Mouse (Mus musculus) inflammation-experienced regulatory T-cells, adult 6 months (primary cell): ENCODE measurements at regions not wholly inside any gene's neighbourhood (a gene's known extent, or its start where the extent isn't known, plus 50 kb on each side); places are given as distances from the start of the nearest gene placed in this dataset.

Experiments
- ATAC-seq: one replicate; pipeline ENCODE4 v1.8.0; 2017

- ATAC-seq: no peak
Observed at GRCm38 (mm10) chr1:137560389-137561268, 600.4 kb upstream of the Nr5a2 start.

- no peak for ATAC-seq
Observed at GRCm38 (mm10) chr1:137549659-137550058, 589.4 kb upstream of the Nr5a2 start.

- ATAC-seq: no peak
Observed at GRCm38 (mm10) chr1:137545666-137546065, 585.4 kb upstream of the Nr5a2 start.

GRCm38 (mm10) chr1:137543828-137544227 is 583.6 kb upstream of the Nr5a2 start:
- no peak for ATAC-seq

- ATAC-seq: no peak
Observed at GRCm38 (mm10) chr1:137541453-137541852, 581.2 kb upstream of the Nr5a2 start.

GRCm38 (mm10) chr1:137539424-137540116 is 579.3 kb upstream of the Nr5a2 start:
- no peak for ATAC-seq

- ATAC-seq: no peak
Observed at GRCm38 (mm10) chr1:137514750-137515149, 554.5 kb upstream of the Nr5a2 start.

- no peak for ATAC-seq
Observed at GRCm38 (mm10) chr1:137503704-137504422, 543.6 kb upstream of the Nr5a2 start.

GRCm38 (mm10) chr1:137488226-137488625 is 528.0 kb upstream of the Nr5a2 start:
- ATAC-seq: no peak

DNA sequence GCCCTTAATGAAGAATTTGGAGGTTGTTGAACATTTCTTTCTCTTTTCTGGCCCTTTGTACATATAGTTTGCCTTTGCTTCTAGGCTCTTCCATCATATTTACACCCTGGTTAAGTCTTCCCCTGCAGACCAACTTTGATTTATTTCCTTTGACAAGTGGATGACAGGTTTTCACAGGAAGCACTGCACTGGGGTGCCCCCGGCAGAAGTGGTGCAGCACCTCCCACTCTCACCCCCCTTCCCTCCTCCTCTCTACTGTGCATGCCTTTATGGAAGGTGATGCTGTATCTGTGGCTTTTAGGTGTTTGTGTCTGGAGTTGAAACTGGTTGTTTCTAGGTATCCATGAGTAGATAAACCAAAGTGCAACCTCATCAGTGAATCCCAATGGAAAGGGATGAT is 518.2 kb upstream of the Nr5a2 start:
- ATAC-seq: no peak

DNA sequence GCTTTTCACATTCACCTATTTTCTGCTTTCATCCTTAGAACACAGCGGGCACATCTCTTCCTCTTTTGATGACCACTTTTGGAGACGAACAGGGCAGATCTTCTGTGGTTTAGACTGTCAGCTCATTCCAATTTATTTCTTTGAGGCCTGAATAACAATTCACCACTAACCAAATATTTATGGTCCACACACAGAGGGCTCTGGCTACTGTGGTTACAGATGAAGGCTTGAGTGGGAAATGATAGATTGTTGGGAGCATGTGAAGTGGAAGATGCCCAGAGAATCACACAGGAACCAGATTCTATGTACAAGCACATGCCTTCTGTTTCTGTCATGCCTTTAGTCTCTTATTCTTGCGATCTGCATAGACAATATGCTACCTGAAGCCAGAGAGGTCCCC is 517.0 kb upstream of the Nr5a2 start:
- ATAC-seq: no peak

DNA sequence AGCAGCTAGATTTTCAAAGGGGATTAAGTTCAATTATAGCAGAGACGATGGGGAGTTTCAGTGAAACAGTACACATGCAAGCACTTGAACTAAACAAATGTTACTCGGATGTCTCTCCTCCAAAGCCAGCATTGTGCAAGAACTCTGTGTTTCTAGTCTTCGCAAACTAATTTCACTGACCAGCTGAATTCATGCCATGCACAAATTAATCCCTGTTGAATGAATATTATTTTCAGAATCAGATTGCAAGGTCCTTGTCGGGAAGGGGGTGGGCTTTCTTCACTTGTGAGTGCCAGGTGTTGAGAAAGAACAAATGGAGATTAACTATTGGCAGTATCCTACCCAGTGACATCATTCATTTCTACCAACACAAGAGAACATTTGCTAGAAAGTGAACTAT is 514.6 kb upstream of the Nr5a2 start:
- no peak for ATAC-seq

GRCm38 (mm10) chr1:137473800-137474685 is 513.8 kb upstream of the Nr5a2 start:
- no peak for ATAC-seq

GRCm38 (mm10) chr1:137464971-137465370 is 504.7 kb upstream of the Nr5a2 start:
- ATAC-seq: no peak

GRCm38 (mm10) chr1:137461189-137461588 is 500.9 kb upstream of the Nr5a2 start:
- no peak for ATAC-seq

- no peak for ATAC-seq
Observed at GRCm38 (mm10) chr1:137453446-137454208, 493.4 kb upstream of the Nr5a2 start.

- ATAC-seq: no peak
Observed at GRCm38 (mm10) chr1:137452749-137453148, 492.5 kb upstream of the Nr5a2 start.

GRCm38 (mm10) chr1:137446497-137446896 is 486.2 kb upstream of the Nr5a2 start:
- no peak for ATAC-seq

DNA sequence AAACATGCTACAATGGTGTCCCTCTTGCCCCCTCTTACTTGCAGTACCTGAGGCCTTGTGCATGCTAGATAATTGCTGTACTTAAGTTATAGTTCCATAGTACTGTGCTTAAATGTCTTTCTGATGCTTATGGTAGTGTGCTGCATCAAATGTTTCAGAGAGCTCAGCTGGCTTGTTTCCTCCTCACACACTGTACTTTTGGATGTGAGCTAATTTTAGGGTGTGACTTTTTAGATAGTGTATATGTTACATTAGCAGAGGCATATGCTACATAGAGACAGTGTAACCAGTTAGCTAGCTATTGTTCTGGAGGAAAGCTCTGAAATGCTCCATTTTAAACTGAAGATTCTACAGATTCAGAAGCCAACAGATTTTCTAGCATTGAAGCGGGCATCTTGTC is 467.9 kb upstream of the Nr5a2 start:
- no peak for ATAC-seq

DNA sequence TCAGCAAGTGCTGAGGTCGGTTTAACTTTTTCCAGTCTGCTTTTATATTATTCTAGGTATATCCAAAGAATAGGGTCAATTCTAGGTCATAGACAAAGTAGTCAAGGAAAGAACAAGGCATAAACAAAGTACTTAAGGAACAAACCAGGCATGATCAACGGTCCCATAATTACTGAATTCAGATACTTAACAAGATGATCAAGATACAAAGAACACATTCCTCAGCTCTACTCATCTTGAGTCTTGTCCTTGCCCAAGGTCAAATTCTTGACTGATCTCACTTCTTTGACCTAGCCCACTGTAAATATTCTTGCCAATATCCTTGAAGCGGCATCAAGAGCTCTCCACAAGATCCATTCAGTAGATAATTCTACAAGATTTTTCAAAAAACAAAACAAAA is 458.1 kb upstream of the Nr5a2 start:
- ATAC-seq: no peak

DNA sequence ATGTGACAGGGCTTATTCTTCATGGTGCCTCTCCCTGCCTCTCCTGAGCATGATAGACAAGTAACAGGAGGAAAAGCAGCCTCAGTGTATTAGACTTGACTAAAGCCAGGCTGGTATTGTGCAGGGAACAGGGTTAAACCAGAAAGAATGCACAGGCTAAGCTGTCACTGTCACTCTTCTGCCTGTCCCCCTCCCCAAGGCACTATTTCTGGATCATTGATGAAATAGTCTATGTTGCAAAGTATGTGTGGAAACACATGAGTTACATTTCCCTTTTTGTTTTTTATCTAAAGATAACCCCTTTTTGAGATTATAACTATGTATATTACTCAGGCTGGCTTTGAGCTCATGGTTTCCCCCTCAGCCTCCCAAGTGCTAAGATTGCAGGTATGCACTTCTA is 436.5 kb upstream of the Nr5a2 start:
- no peak for ATAC-seq

GRCm38 (mm10) chr1:137387509-137387908 is 427.3 kb upstream of the Nr5a2 start:
- ATAC-seq: no peak
